Mouse (Mus musculus): ENCODE measurements at regions not wholly inside any gene's neighbourhood (a gene's known extent, or its start where the extent isn't known, plus 50 kb on each side); places are given as distances from the start of the nearest gene placed in this dataset.

- no peaks in the 10 kb centered on the region for H3K4me1 ChIP-seq
- 75% methylated on average over 2 of the region's 2 CpGs for WGBS
- ATAC-seq (ENCODE audit: insufficient number of reproducible peaks, low FRiP score, low TSS enrichment, low read depth), result no peak
- no peaks in the 10 kb centered on the region for H3K36me3 ChIP-seq
- H3K9me3 ChIP-seq (replicated peaks), result no peaks in the 10 kb centered on the region
- no peak overlapping the region for H3K27ac ChIP-seq (replicated peaks)
- no peak overlapping the region for H3K9ac ChIP-seq
- no peak overlapping the region for H3K4me2 ChIP-seq (replicated peaks)
- H3K27me3 ChIP-seq, result no peaks in the 10 kb centered on the region
- no peak overlapping the region for H3K4me3 ChIP-seq (replicated peaks)
These were observed 449.8 kb upstream of the BC052040 start for GRCm38 (mm10) chr2:115131746-115132145.

- WGBS, result 42% methylated on average over 1 of the region's 1 CpGs
These were observed 449.3 kb upstream of the BC052040 start for GRCm38 (mm10) chr2:115132165-115132592.

GRCm38 (mm10) chr2:115141416-115141815 lies 440.1 kb upstream of the BC052040 start:
- no peak for ATAC-seq (ENCODE audit: insufficient number of reproducible peaks, low FRiP score, low TSS enrichment, low read depth)
- Histone ChIP-seq H3K9ac (no peak overlapping the region), H3K4me3 (replicated peaks) (no peak overlapping the region), H3K9me3 (replicated peaks) (no peaks in the 10 kb centered on the region), H3K4me2 (replicated peaks) (no peak overlapping the region), H3K27me3 (no peaks in the 10 kb centered on the region), H3K4me1 (no peaks in the 10 kb centered on the region), H3K27ac (replicated peaks) (no peak overlapping the region), H3K36me3 (no peaks in the 10 kb centered on the region)

More at GRCm38 (mm10) chr2:115132165-115132592, 449.3 kb upstream of the BC052040 start:
- H3K4me1 ChIP-seq, result no peaks in the 10 kb centered on the region
- no peak overlapping the region for H3K27ac ChIP-seq (replicated peaks)
- H3K4me3 ChIP-seq (replicated peaks), result no peak overlapping the region
- ATAC-seq (ENCODE audit: insufficient number of reproducible peaks, low FRiP score, low TSS enrichment, low read depth), result no peak
- no peaks in the 10 kb centered on the region for H3K36me3 ChIP-seq
- H3K27me3 ChIP-seq, result no peaks in the 10 kb centered on the region
- H3K9me3 ChIP-seq (replicated peaks), result no peaks in the 10 kb centered on the region
- H3K4me2 ChIP-seq (replicated peaks), result no peak overlapping the region
- no peak overlapping the region for H3K9ac ChIP-seq

DNA sequence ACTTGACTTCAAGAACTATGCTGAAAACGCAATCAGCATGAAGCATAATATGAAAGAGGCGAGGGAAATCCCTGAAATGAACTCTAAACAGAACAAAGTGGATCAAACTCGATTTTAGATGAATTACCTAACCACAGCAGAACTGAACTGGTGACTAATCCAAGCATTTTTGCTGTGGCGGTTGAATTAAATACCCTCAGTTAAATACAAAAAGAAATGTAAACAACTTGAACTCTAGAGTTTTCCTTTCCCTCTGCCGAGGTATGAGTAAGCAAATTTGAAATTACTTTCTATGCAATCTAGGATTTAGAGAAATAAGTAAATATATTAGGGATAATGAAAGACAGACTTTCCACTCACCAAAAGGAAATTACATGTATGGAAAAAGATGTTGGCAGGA lies 409.4 kb upstream of the BC052040 start:
- Histone ChIP-seq H3K9me3 (replicated peaks) (no peaks in the 10 kb centered on the region), H3K27me3 (no peaks in the 10 kb centered on the region), H3K36me3 (no peaks in the 10 kb centered on the region), H3K9ac (no peak overlapping the region), H3K4me3 (replicated peaks) (no peak overlapping the region), H3K27ac (replicated peaks) (0 out of 2 replicates have a peak overlapping the region, but pooled peaks have one; percentile 34), H3K4me1 (no peaks in the 10 kb centered on the region), H3K4me2 (replicated peaks) (no peak overlapping the region)
- ATAC-seq (ENCODE audit: insufficient number of reproducible peaks, low FRiP score, low TSS enrichment, low read depth), result no peak
- 31% methylated on average over 5 of the region's 5 CpGs for WGBS

DNA sequence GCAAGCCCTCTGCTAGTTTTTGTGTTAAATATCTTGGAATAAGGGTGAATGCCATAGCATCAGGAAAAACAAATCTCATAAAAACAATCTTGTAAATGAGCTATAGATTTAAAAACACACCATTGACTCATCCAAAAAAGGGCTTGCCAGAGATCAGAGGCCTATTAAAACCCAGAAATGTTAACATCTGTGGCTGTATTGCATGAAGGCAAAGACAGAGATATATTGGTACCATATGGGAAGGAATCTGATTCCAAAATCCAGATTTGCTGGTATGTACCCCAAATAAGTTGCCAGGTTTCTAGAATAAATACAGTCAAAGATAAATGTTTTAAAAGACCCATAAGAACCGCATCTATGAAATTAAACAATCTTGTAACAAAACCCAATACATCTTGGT lies 404.4 kb upstream of the BC052040 start:
- H3K9ac ChIP-seq, result no peak overlapping the region
- no peak overlapping the region for H3K4me3 ChIP-seq (replicated peaks)
- H3K4me1 ChIP-seq, result no peaks in the 10 kb centered on the region
- 49% methylated on average over 1 of the region's 1 CpGs for WGBS
- H3K4me2 ChIP-seq (replicated peaks), result no peak overlapping the region
- no peaks in the 10 kb centered on the region for H3K27me3 ChIP-seq
- H3K27ac ChIP-seq (replicated peaks), result no peak overlapping the region
- ATAC-seq (ENCODE audit: insufficient number of reproducible peaks, low FRiP score, low TSS enrichment, low read depth), result no peak
- H3K9me3 ChIP-seq (replicated peaks), result no peaks in the 10 kb centered on the region
- H3K36me3 ChIP-seq, result no peaks in the 10 kb centered on the region

DNA sequence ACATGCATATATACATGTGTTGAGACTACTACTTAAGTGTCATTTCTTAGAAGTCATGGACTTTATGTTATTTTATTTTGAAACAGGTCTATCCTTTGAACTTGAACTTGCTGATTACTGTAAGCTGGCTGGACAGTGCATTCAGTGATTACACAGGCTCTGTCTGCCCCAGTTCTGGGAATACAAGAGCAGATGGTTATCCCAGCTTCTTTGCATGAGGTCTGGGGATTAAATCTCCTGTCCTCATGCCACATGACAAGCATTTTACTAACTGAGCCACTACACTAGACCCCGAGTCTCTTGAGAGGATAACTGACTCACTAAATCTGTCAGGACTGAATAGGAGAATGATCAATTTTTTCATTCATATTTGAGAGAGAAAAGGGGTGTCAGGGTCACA lies 403.6 kb upstream of the BC052040 start:
- Histone ChIP-seq H3K4me1 (no peaks in the 10 kb centered on the region), H3K27ac (replicated peaks) (no peak overlapping the region), H3K27me3 (no peaks in the 10 kb centered on the region), H3K9ac (no peak overlapping the region), H3K4me2 (replicated peaks) (no peak overlapping the region), H3K36me3 (no peaks in the 10 kb centered on the region), H3K4me3 (replicated peaks) (no peak overlapping the region), H3K9me3 (replicated peaks) (no peaks in the 10 kb centered on the region)
- WGBS, result 49% methylated on average over 1 of the region's 1 CpGs
- ATAC-seq (ENCODE audit: insufficient number of reproducible peaks, low FRiP score, low TSS enrichment, low read depth), result no peak

GRCm38 (mm10) chr2:115211191-115211590 lies 370.3 kb upstream of the BC052040 start:
- Histone ChIP-seq H3K4me2 (replicated peaks) (no peak overlapping the region), H3K36me3 (no peaks in the 10 kb centered on the region), H3K9me3 (replicated peaks) (no peaks in the 10 kb centered on the region), H3K27ac (replicated peaks) (no peak overlapping the region), H3K27me3 (no peaks in the 10 kb centered on the region), H3K4me1 (peaks cover 12% of the 10 kb centered on the region), H3K4me3 (replicated peaks) (no peak overlapping the region), H3K9ac (no peak overlapping the region)
- ATAC-seq (ENCODE audit: insufficient number of reproducible peaks, low FRiP score, low TSS enrichment, low read depth), result no peak

GRCm38 (mm10) chr2:115213181-115213970 lies 368.1 kb upstream of the BC052040 start:
- Histone ChIP-seq H3K4me2 (replicated peaks) (peak overlapping the region; percentile 10; the same call in 1 of the 2 replicates), H3K27ac (replicated peaks) (peak overlapping the region; percentile 63), H3K9ac (no peak overlapping the region), H3K36me3 (no peaks in the 10 kb centered on the region), H3K9me3 (replicated peaks) (no peaks in the 10 kb centered on the region), H3K4me1 (peaks cover 12% of the 10 kb centered on the region), H3K4me3 (replicated peaks) (no peak overlapping the region), H3K27me3 (no peaks in the 10 kb centered on the region)
- WGBS, result 40% methylated on average over 18 of the region's 18 CpGs
- ATAC-seq (ENCODE audit: insufficient number of reproducible peaks, low FRiP score, low TSS enrichment, low read depth), result no peak

DNA sequence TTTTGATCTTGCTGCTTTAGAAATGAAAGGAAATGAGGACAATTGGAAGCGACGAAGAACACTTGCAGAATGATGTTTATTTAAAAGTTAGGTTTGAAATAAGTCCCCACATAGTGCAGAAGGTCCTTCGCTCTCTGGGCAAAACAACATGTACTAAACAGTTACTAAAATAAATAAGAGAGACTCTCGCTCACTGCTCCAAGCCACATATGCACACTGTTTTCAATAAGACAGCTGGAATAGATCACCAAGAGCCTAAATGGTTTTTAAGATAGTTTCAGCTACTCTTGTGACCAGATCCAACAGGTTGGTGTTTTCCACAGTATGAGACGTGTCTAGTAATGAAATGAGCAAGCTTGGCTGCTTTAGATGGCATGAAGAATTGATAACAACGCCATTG lies 367.2 kb upstream of the BC052040 start:
- peak overlapping the region; percentile 63; the same call in 1 of the 2 replicates for H3K27ac ChIP-seq (replicated peaks)
- H3K4me3 ChIP-seq (replicated peaks), result no peak overlapping the region
- no peaks in the 10 kb centered on the region for H3K27me3 ChIP-seq
- no peaks in the 10 kb centered on the region for H3K9me3 ChIP-seq (replicated peaks)
- H3K4me2 ChIP-seq (replicated peaks), result no peak overlapping the region
- H3K9ac ChIP-seq, result no peak overlapping the region
- WGBS, result 47% methylated on average over 6 of the region's 6 CpGs
- H3K4me1 ChIP-seq, result peaks cover 12% of the 10 kb centered on the region
- ATAC-seq (ENCODE audit: insufficient number of reproducible peaks, low FRiP score, low TSS enrichment, low read depth), result no peak
- no peaks in the 10 kb centered on the region for H3K36me3 ChIP-seq

DNA sequence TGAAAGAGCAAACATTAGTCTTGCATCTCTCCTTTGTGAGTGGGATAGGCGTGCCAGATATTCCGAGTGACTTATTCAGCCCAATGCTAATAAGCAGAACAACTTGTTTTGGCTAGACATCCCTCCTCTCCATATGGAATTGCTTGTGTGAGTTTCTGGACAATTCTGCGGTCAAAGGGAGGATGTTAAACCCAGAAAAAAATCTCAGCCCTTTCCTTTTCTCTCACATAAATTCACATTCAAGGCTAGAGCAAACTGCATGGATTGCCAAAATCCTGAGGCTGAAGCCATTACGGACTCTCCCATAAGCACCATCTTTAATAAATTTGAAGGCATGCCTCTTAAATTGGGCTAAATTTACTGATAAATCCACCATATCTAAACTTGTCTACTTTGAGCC lies 351.5 kb upstream of the BC052040 start:
- Histone ChIP-seq H3K27ac (replicated peaks) (no peak overlapping the region), H3K4me3 (replicated peaks) (no peak overlapping the region), H3K4me2 (replicated peaks) (no peak overlapping the region), H3K27me3 (no peaks in the 10 kb centered on the region), H3K4me1 (peaks cover 4% of the 10 kb centered on the region; the same call in 1 of the 2 replicates), H3K36me3 (no peaks in the 10 kb centered on the region), H3K9ac (no peak overlapping the region), H3K9me3 (replicated peaks) (no peaks in the 10 kb centered on the region)
- no peak for ATAC-seq (ENCODE audit: insufficient number of reproducible peaks, low FRiP score, low TSS enrichment, low read depth)
- WGBS, result 54% methylated on average over 4 of the region's 4 CpGs

DNA sequence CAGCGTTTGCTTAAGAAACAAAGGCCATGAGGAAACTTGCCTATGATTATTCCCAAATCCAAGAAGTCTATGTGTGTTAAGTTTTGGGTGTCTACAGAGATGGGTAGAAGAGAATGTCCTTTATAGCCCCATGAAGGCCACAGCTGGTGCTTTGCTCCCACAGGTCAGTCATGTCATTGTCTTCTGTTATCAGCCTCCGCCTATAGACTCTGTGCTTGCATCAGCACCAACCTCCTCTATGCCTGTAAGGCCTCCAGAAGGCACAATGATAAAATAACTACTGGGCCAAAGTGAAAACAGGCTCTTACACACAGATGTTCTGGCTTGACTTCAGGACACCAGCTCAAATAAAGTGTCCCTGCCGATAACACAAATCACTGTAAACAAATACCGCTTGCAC lies 333.8 kb upstream of the BC052040 start:
- H3K9ac ChIP-seq, result no peak overlapping the region
- H3K27me3 ChIP-seq, result no peaks in the 10 kb centered on the region
- H3K27ac ChIP-seq (replicated peaks), result no peak overlapping the region
- H3K9me3 ChIP-seq (replicated peaks), result no peaks in the 10 kb centered on the region
- WGBS, result 71% methylated on average over 4 of the region's 4 CpGs
- peaks cover 11% of the 10 kb centered on the region for H3K4me1 ChIP-seq
- H3K4me2 ChIP-seq (replicated peaks), result no peak overlapping the region
- ATAC-seq (ENCODE audit: insufficient number of reproducible peaks, low FRiP score, low TSS enrichment, low read depth), result no peak
- no peaks in the 10 kb centered on the region for H3K36me3 ChIP-seq
- no peak overlapping the region for H3K4me3 ChIP-seq (replicated peaks)
